Mouse (Mus musculus) liver, embryonic 14.5 days (tissue): ENCODE results near the gene Bri3.
A peak's percentile ranks its signal among the peaks of the same experiment; 100 is the strongest.

Experiments used
- CTCF ChIP-seq: IDR thresholded peaks from 2 replicates; pipeline ENCODE4 v1.5.1; 2016; ENCODE audit warnings: antibody characterized with exemption, low read depth, control low read depth
- EP300 ChIP-seq: IDR thresholded peaks from 2 replicates; pipeline ENCODE4 v1.6.1; 2016; ENCODE audit warnings: antibody characterized with exemption, low read depth

GRCm38 (mm10) chr5:144279081-144279541 is 34.9 kb downstream of the Bri3 start:
- peak; percentile 11; the same call in 1 of the 2 replicates for TF ChIP-seq CTCF
- no peak for TF ChIP-seq EP300
